Mouse (Mus musculus): ENCODE measurements around the gene Tmem81. TPM values are rescaled to one million over a fixed set of nuclear protein-coding genes. Genes with fewer than 3 reads are reported as not detected.
"Not testable (repeated sequence)": the region's sequence is repeated elsewhere in the genome, so short reads cannot be mapped to it uniquely, and the experiment has no call there.

The Tmem81 gene
- total RNA-seq (2014; fragmentation: Nextera tagmentation) (13.1 and 16.4 TPM in 2 replicates), total RNA-seq (2017) (8.9 and 9.9 TPM in 2 replicates), polyA plus RNA-seq (2012) (0.70 and 0.95 TPM in 2 replicates)

DNA sequence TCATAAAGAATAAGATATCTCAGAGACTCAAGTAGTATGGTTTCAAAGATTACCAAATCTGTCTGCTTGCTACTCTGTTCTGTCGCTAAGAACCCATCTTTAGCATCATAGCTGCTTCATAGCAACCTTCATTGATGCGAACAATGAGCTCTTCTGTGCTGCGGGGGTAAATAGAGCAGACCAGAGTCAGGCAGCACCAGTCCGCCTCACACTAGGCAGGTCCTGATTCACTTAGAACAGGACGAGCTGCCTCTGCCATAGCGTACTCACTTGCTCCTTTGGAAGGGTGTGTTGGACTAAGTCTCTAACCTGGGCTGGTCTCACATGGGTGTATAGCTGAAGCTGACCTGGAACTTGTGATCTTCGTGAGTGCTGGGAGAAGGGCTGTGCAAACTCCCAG is at the start of gene Tmem81:
Gene Tmem81 (plus strand): TSS at position 173 of the 400 bp plus-strand sequence.
- H3K4me1 ChIP-seq (ENCODE audit: insufficient read depth, low read depth, low read length), result no peaks in the 10 kb centered on the region
- no peak for TF ChIP-seq CTCF (IDR thresholded peaks at IDR 0.05; ENCODE audit: low read depth, low read length)
- no peak for TF ChIP-seq POLR2AphosphoS5 (IDR thresholded peaks at IDR 0.05; ENCODE audit: insufficient replicate concordance, low read depth, low read length)
- no peak for TF ChIP-seq TAL1 (conservative IDR thresholded peaks at IDR 0.05; ENCODE audit: low read depth, low read length)
- no peak for TF ChIP-seq GATA1 (IDR thresholded peaks at IDR 0.05; ENCODE audit: borderline replicate concordance, low read length)
- H3K9me3 ChIP-seq (replicated peaks), result no peaks in the 10 kb centered on the region
- H3K36me3 ChIP-seq (replicated peaks), result peaks cover 84% of the 10 kb centered on the region
- no peak for ATAC-seq (ENCODE audit: extremely low read depth, insufficient number of reproducible peaks, low FRiP score, poor library complexity, severe bottlenecking)
- H3K27me3 ChIP-seq (ENCODE audit: insufficient read depth, low read length), result no peaks in the 10 kb centered on the region
- no peak within 1 kb of the TSS for H3K4me3 ChIP-seq (ENCODE audit: low read depth, low read length)
- no peak for DNase-seq (ENCODE audit: low spot score)

DNA sequence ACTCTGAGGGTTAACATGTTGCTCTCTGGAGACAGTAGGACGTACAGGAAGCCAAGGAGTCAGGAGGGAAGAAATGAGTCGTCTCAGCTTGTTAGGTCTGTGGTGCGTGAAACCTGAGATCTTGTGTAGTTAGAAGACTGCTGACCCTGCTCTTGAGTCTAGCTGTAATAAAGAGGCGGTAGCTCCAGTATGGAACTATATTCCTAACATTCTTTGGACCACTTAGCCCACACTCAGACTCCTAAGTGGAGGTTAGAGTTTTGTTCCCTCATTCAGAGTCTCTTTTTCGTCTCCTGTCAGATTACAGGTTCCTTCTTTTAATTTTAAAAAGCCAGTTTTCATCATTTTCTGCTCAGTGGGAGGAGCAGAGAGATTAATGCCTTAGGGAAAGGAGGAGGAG is 41.4 kb upstream of the Tmem81 start:
- Histone ChIP-seq H3K4me3 (ENCODE audit: low read depth, low read length) (no peak overlapping the region), H3K9me3 (replicated peaks) (no peaks in the 10 kb centered on the region), H3K36me3 (replicated peaks) (peaks cover 74% of the 10 kb centered on the region), H3K27me3 (ENCODE audit: insufficient read depth, low read length) (no peaks in the 10 kb centered on the region), H3K4me1 (ENCODE audit: insufficient read depth, low read depth, low read length) (no peaks in the 10 kb centered on the region)
- TF ChIP-seq CTCF (IDR thresholded peaks at IDR 0.05; ENCODE audit: low read depth, low read length) (no peak), TAL1 (conservative IDR thresholded peaks at IDR 0.05; ENCODE audit: low read depth, low read length) (no peak), POLR2AphosphoS5 (IDR thresholded peaks at IDR 0.05; ENCODE audit: insufficient replicate concordance, low read depth, low read length) (no peak), GATA1 (IDR thresholded peaks at IDR 0.05; ENCODE audit: borderline replicate concordance, low read length) (no peak), GATA2 (IDR thresholded peaks at IDR 0.05; ENCODE audit: borderline replicate concordance, low read depth, low read length) (no peak)
- DNase-seq (ENCODE audit: low spot score), result no peak
- no peak for ATAC-seq (ENCODE audit: extremely low read depth, insufficient number of reproducible peaks, low FRiP score, poor library complexity, severe bottlenecking)

- Histone ChIP-seq H3K36me3 (replicated peaks) (peaks cover 67% of the 10 kb centered on the region), H3K4me1 (ENCODE audit: insufficient read depth, low read depth, low read length) (no peaks in the 10 kb centered on the region; the same call in 1 of the 2 replicates), H3K4me3 (ENCODE audit: low read depth, low read length) (no peak overlapping the region), H3K9me3 (replicated peaks) (no peaks in the 10 kb centered on the region), H3K27me3 (ENCODE audit: insufficient read depth, low read length) (no peaks in the 10 kb centered on the region)
- no peak for TF ChIP-seq POLR2AphosphoS5 (IDR thresholded peaks at IDR 0.05; ENCODE audit: insufficient replicate concordance, low read depth, low read length)
- no peak for TF ChIP-seq GATA1 (IDR thresholded peaks at IDR 0.05; ENCODE audit: borderline replicate concordance, low read length)
- TF ChIP-seq CTCF (IDR thresholded peaks at IDR 0.05; ENCODE audit: low read depth, low read length), result no peak
- TF ChIP-seq TAL1 (conservative IDR thresholded peaks at IDR 0.05; ENCODE audit: low read depth, low read length), result no peak
- no peak for TF ChIP-seq GATA2 (IDR thresholded peaks at IDR 0.05; ENCODE audit: borderline replicate concordance, low read depth, low read length)
- DNase-seq (ENCODE audit: low spot score) (no peak), ATAC-seq (ENCODE audit: extremely low read depth, insufficient number of reproducible peaks, low FRiP score, poor library complexity, severe bottlenecking) (no peak)
Observed at GRCm38 (mm10) chr1:132468926-132469325, 37.1 kb upstream of the Tmem81 start.

GRCm38 (mm10) chr1:132469519-132469918 is 36.5 kb upstream of the Tmem81 start:
- Histone ChIP-seq H3K27me3 (ENCODE audit: insufficient read depth, low read length) (no peaks in the 10 kb centered on the region), H3K4me1 (ENCODE audit: insufficient read depth, low read depth, low read length) (peaks cover under 1% of the 10 kb centered on the region; the same call in 1 of the 2 replicates), H3K36me3 (replicated peaks) (peaks cover 63% of the 10 kb centered on the region), H3K9me3 (replicated peaks) (no peaks in the 10 kb centered on the region), H3K4me3 (ENCODE audit: low read depth, low read length) (no peak overlapping the region)
- TF ChIP-seq GATA2 (IDR thresholded peaks at IDR 0.05; ENCODE audit: borderline replicate concordance, low read depth, low read length), result no peak
- no peak for TF ChIP-seq GATA1 (IDR thresholded peaks at IDR 0.05; ENCODE audit: borderline replicate concordance, low read length)
- no peak for ATAC-seq (ENCODE audit: extremely low read depth, insufficient number of reproducible peaks, low FRiP score, poor library complexity, severe bottlenecking)
- no peak for DNase-seq (ENCODE audit: low spot score)

DNA sequence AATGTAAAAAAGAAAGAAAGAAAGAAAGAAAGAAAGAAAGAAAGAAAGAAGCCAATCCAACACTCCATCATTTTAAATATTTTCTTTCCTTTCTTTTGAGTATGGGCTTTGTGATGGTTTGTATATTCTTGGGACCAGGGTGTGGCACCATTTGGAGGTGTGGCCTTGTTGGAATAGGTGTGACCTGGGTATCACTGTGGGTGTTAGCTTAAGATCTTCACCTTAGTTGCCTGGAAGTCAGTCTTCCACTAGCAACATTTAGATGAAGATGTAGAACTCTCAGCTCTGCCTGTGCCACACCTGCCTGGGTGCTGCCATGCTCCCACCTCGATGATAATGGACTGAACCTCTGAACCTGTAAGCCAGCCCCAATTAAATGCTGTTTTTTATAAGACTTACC is 36.0 kb upstream of the Tmem81 start:
- peaks cover 60% of the 10 kb centered on the region for H3K36me3 ChIP-seq (replicated peaks)
- H3K4me3 ChIP-seq (ENCODE audit: low read depth, low read length); H3K27me3 ChIP-seq (ENCODE audit: insufficient read depth, low read length); H3K4me1 ChIP-seq (ENCODE audit: insufficient read depth, low read depth, low read length); DNase-seq (ENCODE audit: low spot score); ATAC-seq (ENCODE audit: extremely low read depth, insufficient number of reproducible peaks, low FRiP score, poor library complexity, severe bottlenecking); H3K9me3 ChIP-seq (replicated peaks): not testable (repeated sequence)

DNA sequence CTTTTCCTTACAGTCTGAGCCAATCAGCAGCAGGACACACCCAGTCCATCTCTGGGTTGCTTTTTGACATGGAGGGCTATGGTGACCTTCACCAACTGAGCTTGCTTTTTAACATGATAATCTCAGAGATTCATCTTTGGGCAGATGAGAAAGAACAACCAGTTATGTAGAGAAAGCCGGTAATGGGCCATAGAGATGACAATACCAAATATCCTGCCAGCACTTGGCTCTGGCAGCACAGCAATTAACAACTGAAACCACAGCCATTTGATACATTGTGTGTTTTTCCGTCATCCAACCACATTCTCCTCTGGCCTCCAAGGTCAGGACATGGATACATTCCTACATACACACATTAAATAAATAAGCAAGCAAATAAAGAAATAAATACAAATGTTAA is 35.0 kb upstream of the Tmem81 start:
- Histone ChIP-seq H3K9me3 (replicated peaks) (no peaks in the 10 kb centered on the region), H3K36me3 (replicated peaks) (peaks cover 50% of the 10 kb centered on the region), H3K27me3 (ENCODE audit: insufficient read depth, low read length) (no peaks in the 10 kb centered on the region), H3K4me3 (ENCODE audit: low read depth, low read length) (no peak overlapping the region), H3K4me1 (ENCODE audit: insufficient read depth, low read depth, low read length) (peaks cover 9% of the 10 kb centered on the region)
- DNase-seq (ENCODE audit: low spot score) (no peak), ATAC-seq (ENCODE audit: extremely low read depth, insufficient number of reproducible peaks, low FRiP score, poor library complexity, severe bottlenecking) (no peak)
- TF ChIP-seq TAL1 (conservative IDR thresholded peaks at IDR 0.05; ENCODE audit: low read depth, low read length) (no peak), CTCF (IDR thresholded peaks at IDR 0.05; ENCODE audit: low read depth, low read length) (no peak), GATA1 (IDR thresholded peaks at IDR 0.05; ENCODE audit: borderline replicate concordance, low read length) (no peak), POLR2AphosphoS5 (IDR thresholded peaks at IDR 0.05; ENCODE audit: insufficient replicate concordance, low read depth, low read length) (no peak), GATA2 (IDR thresholded peaks at IDR 0.05; ENCODE audit: borderline replicate concordance, low read depth, low read length) (no peak)

GRCm38 (mm10) chr1:132471499-132471898 is 34.5 kb upstream of the Tmem81 start:
- no peaks in the 10 kb centered on the region for H3K9me3 ChIP-seq (replicated peaks)
- peaks cover 48% of the 10 kb centered on the region for H3K36me3 ChIP-seq (replicated peaks)
- H3K27me3 ChIP-seq (ENCODE audit: insufficient read depth, low read length), result no peaks in the 10 kb centered on the region
- no peak overlapping the region for H3K4me3 ChIP-seq (ENCODE audit: low read depth, low read length)
- DNase-seq (ENCODE audit: low spot score) (no peak), ATAC-seq (ENCODE audit: extremely low read depth, insufficient number of reproducible peaks, low FRiP score, poor library complexity, severe bottlenecking) (no peak)
- H3K4me1 ChIP-seq (ENCODE audit: insufficient read depth, low read depth, low read length), result peaks cover 9% of the 10 kb centered on the region
- TF ChIP-seq TAL1 (conservative IDR thresholded peaks at IDR 0.05; ENCODE audit: low read depth, low read length), result no peak
- no peak for TF ChIP-seq GATA1 (IDR thresholded peaks at IDR 0.05; ENCODE audit: borderline replicate concordance, low read length)
- no peak for TF ChIP-seq GATA2 (IDR thresholded peaks at IDR 0.05; ENCODE audit: borderline replicate concordance, low read depth, low read length)
- no peak for TF ChIP-seq POLR2AphosphoS5 (IDR thresholded peaks at IDR 0.05; ENCODE audit: insufficient replicate concordance, low read depth, low read length)
- no peak for TF ChIP-seq CTCF (IDR thresholded peaks at IDR 0.05; ENCODE audit: low read depth, low read length)
